In genomic region chr19:25000153-25000552, GRCm38 (mm10) we compare ENCODE assay signal across 8 mouse cellular contexts. TPM values are rescaled to one million over a fixed set of nuclear protein-coding genes. Genes with fewer than 3 reads are reported as not detected.
DNase-seq lines count a peak whose midpoint lies in the region; ATAC-seq and TF ChIP-seq lines count a peak whose summit lies in the region.

No protein-coding gene starts in this region.

- no peak for TF ChIP-seq CTCF in heart, adult 2 months (IDR thresholded peaks at IDR 0.05)
- TF ChIP-seq CTCF in bone marrow macrophage, adult 2 months (IDR thresholded peaks at IDR 0.05; ENCODE audit: low read depth, low read length): no peak

- no peak for ATAC-seq in activated CD4-positive, CD25-positive, alpha-beta regulatory T cell, adult 4 months

- H3K27me3 ChIP-seq in heart, adult 2 months (ENCODE audit: control insufficient read depth, insufficient read depth, low read length): no peaks in the 10 kb centered on the region

- 21% methylated on average over 9 of the region's 9 CpGs for WGBS in heart, adult 2 months

- TF ChIP-seq POLR2A in heart, adult 2 months (IDR thresholded peaks at IDR 0.05; ENCODE audit: insufficient read depth, low read depth, low read length): no peak
- TF ChIP-seq POLR2A in bone marrow macrophage, adult 2 months (IDR thresholded peaks at IDR 0.05; ENCODE audit: borderline replicate concordance, low read depth, low read length): no peak

- H3K79me2 ChIP-seq in heart, adult 2 months (replicated peaks; ENCODE audit: control insufficient read depth, insufficient read depth, low read length): no peaks in the 10 kb centered on the region

- peak overlapping the region; percentile 77 for H3K27ac ChIP-seq in heart, adult 2 months
- peak overlapping the region; percentile 90 for H3K27ac ChIP-seq in bone marrow macrophage, adult 2 months (ENCODE audit: insufficient read depth, low read depth, low read length)

- H3K9ac ChIP-seq in heart, adult 2 months (ENCODE audit: low read depth, low read length): no peak overlapping the region

- TF ChIP-seq EP300 in heart, adult 2 months (IDR thresholded peaks at IDR 0.05; ENCODE audit: insufficient read depth, low read depth, low read length): no peak

- intact Hi-C loops in heart, adult 2 months (cut with DNase I): no loop called here
- intact Hi-C loops in heart, postnatal 14 days (cut with DNase I): loop anchor here (2.0 kb wide), 1 partner anchor 39 kb away; the partner anchor contains the start of gene Cbwd1

- peak overlapping the region; percentile 77 for H3K4me3 ChIP-seq in heart, adult 2 months
- H3K4me3 ChIP-seq in bone marrow macrophage, adult 2 months (ENCODE audit: insufficient read depth, low read length): peak overlapping the region; percentile 98

- DNase-seq in heart, adult 2 months: no peak
- DNase-seq in heart, postnatal 14 days: no peak
- peak; percentile 39 for DNase-seq in induced T-regulatory cell, adult 2 months (ENCODE audit: low read depth)
- DNase-seq in lung, postnatal 10 days: peak; percentile 18
- DNase-seq in cerebellum, adult 11-12 months: no peak
- DNase-seq in adrenal gland, adult 18-20 months (ENCODE audit: low spot score in 2 of 2): no peak

- no peaks in the 10 kb centered on the region for H3K36me3 ChIP-seq in heart, adult 2 months (ENCODE audit: control insufficient read depth, insufficient read depth, low read length)

- no peaks in the 10 kb centered on the region for H3K4me1 ChIP-seq in heart, adult 2 months (ENCODE audit: control insufficient read depth, insufficient read depth, low read length)
- H3K4me1 ChIP-seq in bone marrow macrophage, adult 2 months (ENCODE audit: control insufficient read depth, insufficient read depth, low read length): peaks cover 43% of the 10 kb centered on the region

RNA-seq across cellular contexts. Expression of gene Dock8, which starts 0.8 kb away (rescaled TPM):
- total RNA-seq in heart, adult 2 months (2021): 10 to 100 TPM; 17.5 to 24.7 TPM
- 5.7 and 10.4 TPM in 2 replicates for polyA plus RNA-seq in heart, adult 2 months (2012; rRNA removed)
- 10 to 100 TPM; 16.0 to 19.8 TPM for total RNA-seq in heart, postnatal 14 days (2021)
- polyA plus RNA-seq in bone marrow macrophage, adult 2 months (2012; ENCODE audit: insufficient read depth, insufficient read length, missing spikeins): 78.5 and 83.3 TPM in 2 replicates
- total RNA-seq in adrenal gland, adult 18-20 months (2021): 10 to 100 TPM; 23.1 to 23.5 TPM
- 10 to 100 TPM; 66.0 to 95.4 TPM for polyA plus RNA-seq in activated CD4-positive, CD25-positive, alpha-beta regulatory T cell, adult 4 months (2017; shearing (Covaris generic))

RNA-seq across cellular contexts. Expression of gene Cbwd1, which starts 38.7 kb away (rescaled TPM):
- 10 to 100 TPM in 1 of 2 experiments, 1 to 10 TPM in 1; 8.0 to 10.9 TPM for total RNA-seq in heart, adult 2 months (2021)
- polyA plus RNA-seq in heart, adult 2 months (2012; rRNA removed): 2.6 and 5.4 TPM in 2 replicates
- total RNA-seq in heart, postnatal 14 days (2021): 1 to 10 TPM; 9.3 to 9.9 TPM
- 7.2 and 7.4 TPM in 2 replicates for polyA plus RNA-seq in bone marrow macrophage, adult 2 months (2012; ENCODE audit: insufficient read depth, insufficient read length, missing spikeins)
- total RNA-seq in adrenal gland, adult 18-20 months (2021): 10 to 100 TPM; 12.2 to 14.1 TPM
- 10 to 100 TPM; 17.4 to 22.3 TPM for polyA plus RNA-seq in activated CD4-positive, CD25-positive, alpha-beta regulatory T cell, adult 4 months (2017; shearing (Covaris generic))

Comparison
In these comparisons a context has a peak if more than half of its experiments do, and no peak if none do; other contexts are left out.
1. DNase-seq: peak in induced T-regulatory cell, adult 2 months (single experiment) and lung, postnatal 10 days (single experiment); none in heart, adult 2 months (0 of 2), heart, postnatal 14 days (0 of 2), cerebellum, adult 11-12 months (single experiment) and adrenal gland, adult 18-20 months (0 of 2).